Mouse (Mus musculus) adrenal gland, adult 18-20 months (tissue): ENCODE data around the gene Olfr876. TPM values are rescaled to one million over a fixed set of nuclear protein-coding genes. Genes with fewer than 3 reads are reported as not detected.
"Not testable (repeated sequence)": the region's sequence is repeated elsewhere in the genome, so short reads cannot be mapped to it uniquely, and the experiment has no call there.

Source experiments
- DNase-seq, 2 experiments: peaks; one replicate each; pipeline ENCODE4 v3.0.0; 2021 to 2022; ENCODE audit warnings: low spot score in 2 of 2
- long read RNA-seq, 2 experiments: library from polyadenylated mRNA; stranded (forward); transcript quantifications; one replicate each; pipeline ENCODE4 v2.0.0; 2021
- total RNA-seq, 2 experiments: library from RNA; stranded (reverse); gene quantifications; 1 replicate in 1 of 2; 2 replicates in 1 of 2; pipeline ENCODE4 v1.2.3; 2021

Olfr876 gene
- total RNA-seq, result not detected
- long read RNA-seq, experiment 1, result 0 reads
- long read RNA-seq, experiment 2, result 0 reads

- DNase-seq, result no peak
Observed at GRCm38 (mm10) chr9:37802731-37803130, at the start of gene Olfr876. Gene Olfr876, plus strand, starts transcription at chr9:37803031.

- DNase-seq, result no peak
Observed at GRCm38 (mm10) chr9:37761728-37762127, 41.1 kb upstream of the Olfr876 start.

GRCm38 (mm10) chr9:37762541-37762940, 40.3 kb upstream of the Olfr876 start:
- peak; percentile 26 to 27 for DNase-seq

GRCm38 (mm10) chr9:37770661-37771060, 32.2 kb upstream of the Olfr876 start:
- DNase-seq, result no peak

- DNase-seq, result no peak
Observed at GRCm38 (mm10) chr9:37771759-37772158, 31.1 kb upstream of the Olfr876 start, which contains the start of gene Olfr875. Gene Olfr875, plus strand, starts transcription at chr9:37771857.

- DNase-seq, result no peak
Observed at GRCm38 (mm10) chr9:37782766-37783260, 20.0 kb upstream of the Olfr876 start.

- DNase-seq, result not testable (repeated sequence)
Observed at GRCm38 (mm10) chr9:37783394-37784387, 19.1 kb upstream of the Olfr876 start.

- peak in 1 of 2 experiments; percentile 5 for DNase-seq
Observed at GRCm38 (mm10) chr9:37786411-37786810, 16.4 kb upstream of the Olfr876 start.

- DNase-seq, result no peak
Observed at GRCm38 (mm10) chr9:37802055-37802454, 776 bp upstream of the Olfr876 start.

GRCm38 (mm10) chr9:37807235-37807634, 4.4 kb downstream of the Olfr876 start:
- DNase-seq, result no peak

GRCm38 (mm10) chr9:37808456-37808855, 5.6 kb downstream of the Olfr876 start:
- DNase-seq, result peak in 1 of 2 experiments; percentile 2

- DNase-seq, result peak; percentile 29 to 35
Observed at GRCm38 (mm10) chr9:37808976-37809375, 6.1 kb downstream of the Olfr876 start.

- no peak for DNase-seq
Observed at GRCm38 (mm10) chr9:37814696-37815095, 11.9 kb downstream of the Olfr876 start.

GRCm38 (mm10) chr9:37829881-37830280, 27.1 kb downstream of the Olfr876 start:
- no peak for DNase-seq

- no peak for DNase-seq
Observed at GRCm38 (mm10) chr9:37833341-37833740, 30.5 kb downstream of the Olfr876 start.

GRCm38 (mm10) chr9:37849267-37849666, 46.4 kb downstream of the Olfr876 start:
- no peak for DNase-seq

GRCm38 (mm10) chr9:37853969-37854368, 51.1 kb downstream of the Olfr876 start, which contains the start of gene Olfr877:
Gene Olfr877, plus strand, starts transcription at chr9:37854269.
- DNase-seq, result no peak

Other genes with a start within 250 kb of the Olfr876 start
- 10 to 100 TPM; 16.2 to 17.7 TPM for gene Siae, start 247.3 kb upstream of the Olfr876 start, total RNA-seq
- gene Spa17, start 189.3 kb upstream of the Olfr876 start, total RNA-seq, result 1 to 10 TPM; 3.3 to 4.4 TPM
- gene Tbrg1, start 145.7 kb upstream of the Olfr876 start, total RNA-seq, result 10 to 100 TPM; 68.4 to 76.1 TPM
- gene Panx3, start 133.8 kb upstream of the Olfr876 start, total RNA-seq, result not detected
- gene Olfr160, start 86.8 kb upstream of the Olfr876 start, total RNA-seq, result not detected
- not detected for gene Olfr874, start 57.9 kb upstream of the Olfr876 start, total RNA-seq
- gene Olfr875, start 31.2 kb upstream of the Olfr876 start, total RNA-seq, result not detected
- gene Olfr877, start 51.2 kb downstream of the Olfr876 start, total RNA-seq, result under 1 TPM in 1 of 2 experiments, not detected in 1; 0.40 TPM
- not detected for gene Olfr145, start 93.7 kb downstream of the Olfr876 start, total RNA-seq
- not detected for gene Olfr878, start 114.8 kb downstream of the Olfr876 start, total RNA-seq
- gene Olfr881, start 188.8 kb downstream of the Olfr876 start, total RNA-seq, result not detected
- not detected for gene Olfr883, start 222.8 kb downstream of the Olfr876 start, total RNA-seq
- gene Olfr884, start 243.5 kb downstream of the Olfr876 start, total RNA-seq, result not detected